13 mouse cellular contexts compared by ENCODE assay signal in genomic region chr8:98861664-98862306, GRCm38 (mm10).
DNase-seq lines count a peak whose midpoint lies in the region; ATAC-seq lines count a peak whose summit lies in the region.
"Had no signal": no experiment of that assay in that cellular context is flagged by ENCODE, and none has a peak within 500 bp of the region (broad histone marks: within the 10 kb centered on the region; RNA-seq: fewer than 3 reads in every experiment).

No protein-coding gene starts in this region.

- DNase-seq in forebrain, embryonic 10.5 days (ENCODE audit: extremely low spot score, low spot score) = no peak
- DNase-seq in midbrain, embryonic 14.5 days = peak; percentile 8
- DNase-seq in midbrain, embryonic 10.5 days (ENCODE audit: low spot score) = no peak
- peak; percentile 76 to 85 for DNase-seq in cerebellum, postnatal 36 days
- DNase-seq in right cerebral cortex, postnatal 25 days = peak; percentile 7
- no peak for DNase-seq in kidney, postnatal 14 days
- DNase-seq in gastrocnemius, postnatal 4 days (ENCODE audit: low spot score in 2 of 2) = no peak
- DNase-seq: adrenal gland, postnatal 14 days; heart, postnatal 10 days; lung, postnatal 10 days had no signal

- no peak overlapping the region for H3K4me3 ChIP-seq in forebrain, embryonic 13.5 days
- H3K4me3 ChIP-seq in forebrain, embryonic 10.5 days = no peak overlapping the region
- H3K4me3 ChIP-seq in midbrain, embryonic 14.5 days (replicated peaks; ENCODE audit: low read depth, low read length) = no peak overlapping the region
- H3K4me3 ChIP-seq in midbrain, embryonic 10.5 days = no peak overlapping the region
- H3K4me3 ChIP-seq: intestine, embryonic 15.5 days; liver, embryonic 12.5 days had no signal

- no peaks in the 10 kb centered on the region for H3K4me1 ChIP-seq in forebrain, embryonic 13.5 days
- no peaks in the 10 kb centered on the region for H3K4me1 ChIP-seq in forebrain, embryonic 10.5 days
- no peaks in the 10 kb centered on the region for H3K4me1 ChIP-seq in midbrain, embryonic 14.5 days (ENCODE audit: control insufficient read depth, insufficient read depth, low read length)
- H3K4me1 ChIP-seq in midbrain, embryonic 10.5 days = no peaks in the 10 kb centered on the region
- H3K4me1 ChIP-seq: intestine, embryonic 15.5 days; liver, embryonic 12.5 days had no signal

- WGBS in forebrain, embryonic 13.5 days = 33% methylated on average over 2 of the region's 2 CpGs
- 91% methylated on average over 2 of the region's 2 CpGs for WGBS in forebrain, embryonic 10.5 days
- 44% methylated on average over 2 of the region's 2 CpGs for WGBS in midbrain, embryonic 14.5 days
- 84% methylated on average over 2 of the region's 2 CpGs for WGBS in midbrain, embryonic 10.5 days

- ATAC-seq in forebrain, embryonic 13.5 days = peak; percentile 61
- ATAC-seq in midbrain, embryonic 14.5 days (ENCODE audit: low FRiP score, low TSS enrichment) = no peak; the same call in 1 of the 2 replicates
- ATAC-seq: intestine, embryonic 15.5 days; liver, embryonic 12.5 days had no signal

- no peaks in the 10 kb centered on the region for H3K36me3 ChIP-seq in forebrain, embryonic 13.5 days (ENCODE audit: poor library complexity, severe bottlenecking)
- H3K36me3 ChIP-seq in forebrain, embryonic 10.5 days (replicated peaks) = no peaks in the 10 kb centered on the region
- no peaks in the 10 kb centered on the region for H3K36me3 ChIP-seq in midbrain, embryonic 14.5 days (ENCODE audit: control insufficient read depth, insufficient read depth, low read length)
- no peaks in the 10 kb centered on the region for H3K36me3 ChIP-seq in midbrain, embryonic 10.5 days
- H3K36me3 ChIP-seq: intestine, embryonic 15.5 days; liver, embryonic 12.5 days had no signal

- H3K27ac ChIP-seq in forebrain, embryonic 13.5 days = no peak overlapping the region
- no peak overlapping the region for H3K27ac ChIP-seq in forebrain, embryonic 10.5 days
- H3K27ac ChIP-seq in midbrain, embryonic 14.5 days (replicated peaks; ENCODE audit: low read depth, low read length) = no peak overlapping the region
- no peak overlapping the region for H3K27ac ChIP-seq in midbrain, embryonic 10.5 days (replicated peaks)
- H3K27ac ChIP-seq: intestine, embryonic 15.5 days; liver, embryonic 12.5 days had no signal

- no peak overlapping the region for H3K9ac ChIP-seq in forebrain, embryonic 13.5 days
- H3K9ac ChIP-seq in midbrain, embryonic 14.5 days (replicated peaks; ENCODE audit: low read length) = no peak overlapping the region
- H3K9ac ChIP-seq: intestine, embryonic 15.5 days; liver, embryonic 12.5 days had no signal

- no peak overlapping the region for H3K4me2 ChIP-seq in forebrain, embryonic 13.5 days
- H3K4me2 ChIP-seq in midbrain, embryonic 14.5 days (ENCODE audit: low read length) = no peak overlapping the region
- H3K4me2 ChIP-seq: intestine, embryonic 15.5 days; liver, embryonic 12.5 days had no signal

- H3K9me3 ChIP-seq in forebrain, embryonic 13.5 days (replicated peaks) = no peaks in the 10 kb centered on the region
- H3K9me3 ChIP-seq in forebrain, embryonic 10.5 days = no peaks in the 10 kb centered on the region
- H3K9me3 ChIP-seq in midbrain, embryonic 14.5 days (ENCODE audit: control insufficient read depth, low read length) = no peaks in the 10 kb centered on the region
- no peaks in the 10 kb centered on the region for H3K9me3 ChIP-seq in midbrain, embryonic 10.5 days (replicated peaks)
- H3K9me3 ChIP-seq: intestine, embryonic 15.5 days; liver, embryonic 12.5 days had no signal

- no peaks in the 10 kb centered on the region for H3K27me3 ChIP-seq in forebrain, embryonic 13.5 days
- no peaks in the 10 kb centered on the region for H3K27me3 ChIP-seq in forebrain, embryonic 10.5 days (ENCODE audit: poor library complexity, severe bottlenecking)
- no peaks in the 10 kb centered on the region for H3K27me3 ChIP-seq in midbrain, embryonic 14.5 days (ENCODE audit: control insufficient read depth, insufficient read depth, low read length)
- H3K27me3 ChIP-seq in midbrain, embryonic 10.5 days (ENCODE audit: low read depth, poor library complexity, severe bottlenecking) = no peaks in the 10 kb centered on the region
- H3K27me3 ChIP-seq: intestine, embryonic 15.5 days; liver, embryonic 12.5 days had no signal

Comparison
In these comparisons a context has a peak if more than half of its experiments do, and no peak if none do; other contexts are left out.
1. DNase-seq: peak in midbrain, embryonic 14.5 days (single experiment), cerebellum, postnatal 36 days (2 of 2) and right cerebral cortex, postnatal 25 days (single experiment); none in forebrain, embryonic 10.5 days (single experiment), midbrain, embryonic 10.5 days (single experiment), kidney, postnatal 14 days (single experiment) and gastrocnemius, postnatal 4 days (0 of 2).